Mouse (Mus musculus) embryonic stem cell, embryonic (primary cell): ENCODE results near the gene Taf5.

Source experiments
- CTCF ChIA-PET, 4 experiments: fragments of 300-600 bp in 2 of 4; fragments of 350-600 bp in 2 of 4; sonication (Branson Sonifier 250); formaldehyde crosslinking; loops; one replicate each; lab custom pipeline; 2022; ENCODE audit warnings: inconsistent platforms in 2 of 4; lab: Charles Lee
- POLR2A ChIA-PET, 4 experiments: fragments of 300-600 bp in 2 of 4; fragments of 350-600 bp in 2 of 4; sonication (Branson Sonifier 250); formaldehyde crosslinking; loops; one replicate each; lab custom pipeline; 2022; ENCODE audit warnings: antibody characterized with exemption in 4 of 4, inconsistent platforms in 1 of 4; lab: Charles Lee

Gene Taf5

DNA sequence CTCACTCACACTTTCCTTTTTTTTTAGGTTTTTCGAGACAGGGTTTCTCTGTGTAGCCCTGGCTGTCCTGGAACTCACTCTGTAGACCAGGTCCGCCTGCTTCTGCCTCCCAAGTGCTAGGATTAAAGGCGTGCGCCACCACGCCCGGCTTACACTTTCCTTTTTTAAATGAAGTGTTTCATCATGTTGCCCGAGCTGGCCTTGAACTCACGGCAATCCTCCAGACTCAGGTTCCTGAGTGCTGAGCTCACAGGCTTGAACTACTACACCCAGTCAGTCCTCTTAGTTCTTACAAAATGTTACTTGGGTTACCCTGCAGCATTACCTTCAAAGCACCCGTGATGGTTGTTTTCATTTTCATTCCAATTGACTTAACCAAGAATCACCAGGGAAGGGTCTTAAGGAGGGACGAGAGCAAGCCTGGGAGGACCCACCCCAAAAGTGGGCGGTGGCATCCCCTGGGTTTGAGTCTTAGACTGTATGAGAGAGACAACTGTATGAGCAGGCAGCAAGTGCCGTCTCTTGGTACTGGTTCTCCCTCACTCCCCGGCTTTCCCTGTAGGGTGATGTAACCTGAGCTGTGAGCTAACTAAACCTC, 20.2 kb upstream of the Taf5 start:
- CTCF ChIA-PET: interaction anchor here in 2 of 4 experiments (0.5 to 1.3 kb wide), 6 partner anchors 11 to 287 kb away, joined by 3 to 8 read pairs (median 4); partner anchors contain the start of genes Ina (in 1 of the 2) and Nt5c2 (in 1 of the 2)
- POLR2A ChIA-PET: interaction anchor here in 3 of 4 experiments (0.7 to 5.5 kb wide), 13 partner anchors 9 to 43 kb away, joined by 3 to 29 read pairs (median 5); partner anchors contain the start of genes Taf5 (in 3 of the 3), Pdcd11 (in 2 of the 3) and Usmg5 (in 2 of the 3)

DNA sequence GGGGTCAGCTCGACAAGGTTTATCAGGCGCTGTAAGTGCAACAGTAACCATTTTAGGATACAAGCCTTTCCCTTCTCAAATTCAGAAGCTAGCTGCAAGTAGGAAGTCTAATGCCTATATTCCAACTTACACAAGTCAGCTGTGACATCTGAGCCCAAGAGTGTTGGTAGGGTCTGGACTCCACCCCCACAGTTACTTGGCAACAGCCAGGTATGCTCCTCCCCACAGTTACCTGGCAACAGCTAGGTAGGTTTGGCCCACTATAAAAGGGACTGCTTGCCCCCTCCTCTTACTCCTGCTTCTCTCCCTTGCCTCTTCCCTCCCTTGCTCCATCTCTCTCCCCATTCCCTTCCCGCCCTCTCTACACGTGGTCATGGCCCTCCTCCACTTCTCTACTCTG, 18.5 kb upstream of the Taf5 start:
- CTCF ChIA-PET: no interaction called here
- POLR2A ChIA-PET: interaction anchor here in 2 of 4 experiments (0.6 to 2.0 kb wide), 12 partner anchors 11 to 290 kb away, joined by 3 to 11 read pairs (median 4); partner anchors contain the start of genes Pdcd11 (in 2 of the 2), Taf5 (in 2 of the 2) and Usmg5 (in 2 of the 2)

DNA sequence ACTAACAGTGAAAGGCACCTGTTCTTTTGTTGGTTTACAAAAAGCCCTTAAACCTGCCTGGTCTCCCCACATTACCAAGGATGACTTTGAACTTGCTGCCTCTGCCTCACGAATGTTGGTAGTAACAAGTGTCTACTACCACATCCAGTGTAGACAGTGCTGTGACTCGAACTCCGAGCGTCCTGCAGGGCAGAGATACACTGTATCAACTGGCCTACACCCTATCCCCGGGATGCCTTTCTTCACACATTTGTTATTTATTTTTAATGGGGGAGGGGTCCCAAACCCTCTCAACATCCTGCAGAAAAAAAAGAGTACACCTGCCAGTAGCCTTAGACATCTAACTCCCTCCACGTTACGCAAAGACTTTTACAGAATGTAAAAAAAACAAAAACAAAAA, 17.7 kb upstream of the Taf5 start:
- POLR2A ChIA-PET: interaction anchor here in 3 of 4 experiments (0.6 to 5.1 kb wide), 20 partner anchors 14 to 451 kb away, joined by 3 to 115 read pairs (median 6); partner anchors contain the start of genes Ina (in 3 of the 3), Nt5c2 (in 3 of the 3), Taf5 (in 3 of the 3) and Pdcd11 (in 1 of the 3)
- CTCF ChIA-PET: interaction anchor here in 1 of 4 experiments (0.7 kb wide), 1 partner anchor 16 kb away, joined by 5 read pairs; no protein-coding TSS in a partner anchor

DNA sequence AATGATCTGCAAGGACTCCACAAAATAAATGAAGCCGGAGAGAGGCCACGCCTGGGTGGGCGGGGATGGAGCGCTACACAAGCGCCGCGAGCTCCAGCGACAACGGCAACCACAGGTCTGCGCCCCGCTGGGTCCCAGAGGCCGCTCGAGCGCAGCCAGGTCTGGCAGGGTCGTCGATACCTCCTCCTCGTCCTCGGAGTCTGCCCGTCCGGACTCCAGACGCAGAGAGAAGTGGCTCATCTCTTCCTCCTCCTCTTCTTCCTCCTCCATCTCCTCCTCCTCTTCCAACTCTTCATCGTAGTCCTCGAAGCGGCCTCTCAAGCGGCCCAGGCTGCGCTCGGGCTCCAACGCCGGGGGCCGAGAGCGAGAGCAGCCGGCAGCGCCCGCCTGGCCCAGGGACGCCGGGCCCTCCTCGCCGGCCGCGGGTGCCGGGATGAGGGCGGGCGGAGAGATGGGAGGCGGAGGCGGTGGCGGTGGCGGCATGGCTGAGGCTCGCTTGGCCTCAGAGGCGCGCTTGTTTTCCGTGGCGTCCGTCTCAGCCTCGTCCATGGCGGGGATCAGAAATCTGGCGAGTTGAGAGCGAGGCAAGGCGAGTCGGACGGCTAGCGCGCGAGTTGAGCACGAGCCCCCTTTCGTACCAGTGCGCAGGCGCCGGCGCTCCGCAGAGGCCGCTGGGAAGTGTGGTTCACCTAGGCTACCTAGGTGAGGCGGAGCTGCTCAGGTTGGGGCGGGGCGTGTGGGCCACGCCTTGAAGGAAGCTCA, 17.1 kb upstream of the Taf5 start, which contains the start of gene Pcgf6:
Gene Pcgf6, minus strand, starts transcription at position 636 of the 762 bp plus-strand sequence.
- POLR2A ChIA-PET: interaction anchor here (0.5 to 5.1 kb wide), 60 partner anchors 10 to 705 kb away, joined by 3 to 115 read pairs (median 4); partner anchors contain the start of genes Taf5 (in 4 of the 4), Ina (in 3 of the 4), Nt5c2 (in 3 of the 4) and Pdcd11 (in 2 of the 4)
- CTCF ChIA-PET: interaction anchor here in 3 of 4 experiments (0.6 to 1.3 kb wide), 6 partner anchors 16 to 699 kb away, joined by 3 to 11 read pairs (median 4); partner anchors contain the start of genes Pdcd11 (in 1 of the 3), Taf5 (in 1 of the 3) and Usmg5 (in 1 of the 3)

- POLR2A ChIA-PET: interaction anchor here in 3 of 4 experiments (0.8 to 5.1 kb wide), 11 partner anchors 9 to 82 kb away, joined by 3 to 115 read pairs (median 5); partner anchors contain the start of genes Taf5 (in 3 of the 3), Ina (in 2 of the 3), Nt5c2 (in 2 of the 3) and Pdcd11 (in 1 of the 3)
- CTCF ChIA-PET: interaction anchor here in 2 of 4 experiments (0.5 to 1.3 kb wide), 3 partner anchors 30 to 61 kb away, joined by 3 to 9 read pairs (median 3); no protein-coding TSS in a partner anchor
Measured at GRCm38 (mm10) chr19:47052927-47053326, 14.6 kb upstream of the Taf5 start.

- POLR2A ChIA-PET: interaction anchor here in 3 of 4 experiments (0.8 to 5.1 kb wide), 7 partner anchors 14 to 81 kb away, joined by 3 to 115 read pairs (median 5); partner anchors contain the start of genes Taf5 (in 3 of the 3), Ina (in 1 of the 3), Nt5c2 (in 1 of the 3) and Pdcd11 (in 1 of the 3)
- CTCF ChIA-PET: interaction anchor here in 2 of 4 experiments (0.5 to 1.3 kb wide), 3 partner anchors 31 to 61 kb away, joined by 3 to 9 read pairs (median 3); no protein-coding TSS in a partner anchor
Measured at GRCm38 (mm10) chr19:47053471-47053870, 14.1 kb upstream of the Taf5 start.

DNA sequence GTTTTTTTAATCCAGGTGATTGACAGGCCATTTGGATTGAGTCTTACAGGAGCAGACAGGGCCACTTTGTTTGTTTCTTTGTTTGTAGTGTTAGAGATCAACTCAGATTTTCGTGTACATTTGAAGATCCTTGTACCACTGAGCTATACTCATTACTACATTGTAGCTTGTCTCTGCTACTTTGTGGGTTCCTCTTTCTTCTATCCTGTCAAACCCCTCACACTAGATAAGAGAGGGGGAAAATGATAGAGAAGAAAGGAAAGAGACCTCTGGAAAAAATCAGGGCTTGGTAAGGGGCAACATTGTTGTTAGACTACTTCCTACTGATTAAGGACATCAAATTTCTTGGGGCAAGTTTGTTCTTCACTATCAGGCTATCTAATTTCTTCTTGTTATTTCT, 9.9 kb upstream of the Taf5 start:
- POLR2A ChIA-PET: interaction anchor here in 2 of 4 experiments (1.2 to 2.1 kb wide), 3 partner anchors 10 to 43 kb away, joined by 3 to 10 read pairs (median 9); partner anchors contain the start of genes Taf5 (in 2 of the 2) and Ina (in 1 of the 2)

DNA sequence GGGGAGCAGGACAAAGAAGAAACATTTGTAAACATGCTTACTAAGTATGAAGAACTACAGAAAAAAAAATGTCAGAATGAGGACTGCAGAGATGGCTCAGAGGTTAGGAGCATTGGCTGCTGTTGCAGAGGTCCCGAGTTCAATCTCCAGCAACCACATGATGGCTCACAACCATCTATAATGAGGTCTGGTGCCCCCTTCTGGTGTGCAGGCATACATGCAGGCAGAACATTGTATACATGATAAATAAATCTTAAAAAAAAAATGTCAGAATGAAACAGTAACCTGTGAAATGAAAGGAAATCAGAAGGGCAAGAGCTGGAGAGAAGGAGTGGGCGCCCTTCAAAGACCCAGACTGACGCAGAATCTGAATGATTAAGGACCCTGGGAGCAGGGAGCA, 1.7 kb upstream of the Taf5 start:
- ChIA-PET POLR2A (interaction anchor here in 3 of 4 experiments (0.6 to 3.6 kb wide), 14 partner anchors 11 to 346 kb away, joined by 3 to 83 read pairs (median 12); partner anchors contain the start of genes Pdcd11 (in 2 of the 3), Usmg5 (in 2 of the 3), Ina (in 1 of the 3) and Nt5c2 (in 1 of the 3)), CTCF (interaction anchor here in 2 of 4 experiments (0.6 to 1.1 kb wide), 2 partner anchors 15 to 16 kb away, joined by 4 to 5 read pairs; partner anchors contain the start of gene Pcgf6 (in 1 of the 2))

More for the DNA sequence above, 9.9 kb upstream of the Taf5 start:
- CTCF ChIA-PET: no interaction called here

DNA sequence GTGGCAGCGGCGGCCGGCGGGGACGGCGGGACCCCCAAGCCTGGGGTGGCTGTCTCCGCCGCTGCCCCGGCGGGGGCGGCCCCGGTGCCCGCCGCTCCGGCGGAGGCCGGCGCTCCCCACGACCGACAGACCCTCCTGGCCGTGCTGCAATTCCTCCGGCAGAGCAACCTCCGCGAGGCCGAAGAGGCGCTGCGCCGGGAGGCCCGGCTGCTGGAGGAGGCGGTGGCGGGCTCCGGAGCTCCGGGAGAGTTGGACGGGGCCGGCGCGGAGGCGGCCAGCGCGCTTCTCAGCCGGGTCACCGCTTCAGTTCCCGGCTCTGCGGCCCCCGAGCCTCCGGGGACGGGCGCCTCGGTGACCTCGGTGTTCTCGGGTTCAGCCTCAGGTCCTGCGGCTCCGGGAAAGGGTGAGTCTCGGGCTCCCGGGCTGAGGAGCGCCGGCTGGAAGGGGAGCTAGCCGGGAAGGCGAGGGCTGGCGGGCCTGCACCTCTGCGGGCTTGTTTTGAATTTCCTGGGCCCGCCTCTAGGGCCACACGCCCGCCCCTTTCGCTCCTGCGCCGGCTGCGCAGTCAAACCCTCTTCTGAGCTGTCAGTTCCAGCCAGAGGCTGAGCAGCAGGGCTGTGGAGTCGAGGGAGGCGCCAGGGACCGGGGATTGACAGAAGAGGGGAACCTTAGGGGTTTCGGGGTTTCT, 522 bp downstream of the Taf5 start:
- CTCF ChIA-PET: interaction anchor here in 3 of 4 experiments (0.6 to 2.0 kb wide), 12 partner anchors 17 to 1037 kb away, joined by 3 to 11 read pairs (median 6); partner anchors contain the start of genes Pdcd11 (in 2 of the 3), Usmg5 (in 2 of the 3), Ina (in 1 of the 3) and Nt5c2 (in 1 of the 3)
- POLR2A ChIA-PET: interaction anchor here (0.6 to 3.6 kb wide), 122 partner anchors 8 to 739 kb away, joined by 3 to 115 read pairs (median 4); partner anchors contain the start of genes Nt5c2 (in 4 of the 4), Pcgf6 (in 4 of the 4), Ina (in 3 of the 4) and Pdcd11 (in 3 of the 4)

DNA sequence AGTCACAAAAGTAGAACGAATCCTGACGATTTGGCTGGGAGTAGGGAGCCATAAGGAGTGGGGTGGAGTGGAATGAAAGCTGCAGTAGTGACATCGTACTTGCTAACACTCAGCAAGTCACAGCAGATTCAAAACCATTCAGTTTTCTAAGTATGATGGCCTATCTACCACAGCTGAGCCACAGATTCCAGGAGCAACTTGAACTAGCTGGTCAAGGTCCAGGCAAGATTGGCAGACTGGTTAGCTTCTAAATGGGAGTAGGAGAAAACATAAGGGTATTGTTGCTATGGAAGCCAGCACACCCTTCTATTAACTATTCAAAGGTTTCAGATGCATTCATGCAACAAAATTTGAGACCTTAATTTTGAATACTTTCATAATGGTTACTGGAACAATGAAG, 20.7 kb downstream of the Taf5 start:
- CTCF ChIA-PET: no interaction called here
- POLR2A ChIA-PET: interaction anchor here in 3 of 4 experiments (0.8 to 5.0 kb wide), 10 partner anchors 8 to 90 kb away, joined by 3 to 83 read pairs (median 11); partner anchors contain the start of gene Taf5 (in 2 of the 3)

- POLR2A ChIA-PET: interaction anchor here (0.5 to 5.0 kb wide), 74 partner anchors 7 to 695 kb away, joined by 3 to 83 read pairs (median 4); partner anchors contain the start of genes Ina (in 3 of the 4), Neurl1a (in 3 of the 4), Taf5 (in 3 of the 4) and Calhm2 (in 2 of the 4)
- CTCF ChIA-PET: interaction anchor here in 3 of 4 experiments (0.6 to 1.4 kb wide), 10 partner anchors 10 to 579 kb away, joined by 3 to 10 read pairs (median 4); partner anchors contain the start of genes Taf5 (in 2 of the 3), Ina (in 1 of the 3) and Pcgf6 (in 1 of the 3)
Measured at GRCm38 (mm10) chr19:47089718-47090525, 22.4 kb downstream of the Taf5 start.

GRCm38 (mm10) chr19:47090550-47091156, 23.1 kb downstream of the Taf5 start, which contains the start of the genes Usmg5 and Pdcd11:
Gene Usmg5 (minus strand): TSS chr19:47090647.
Gene Pdcd11 (plus strand): TSS chr19:47090768.
- ChIA-PET CTCF (interaction anchor here in 3 of 4 experiments (0.5 to 1.4 kb wide), 15 partner anchors 11 to 580 kb away, joined by 3 to 10 read pairs (median 4); partner anchors contain the start of genes Taf5 (in 2 of the 3), Ina (in 1 of the 3) and Pcgf6 (in 1 of the 3)), POLR2A (interaction anchor here (0.5 to 5.0 kb wide), 75 partner anchors 7 to 696 kb away, joined by 3 to 83 read pairs (median 4); partner anchors contain the start of genes Neurl1a (in 3 of the 4), Taf5 (in 3 of the 4), Calhm2 (in 2 of the 4) and Ina (in 2 of the 4))

GRCm38 (mm10) chr19:47101080-47101479, 33.5 kb downstream of the Taf5 start:
- POLR2A ChIA-PET: interaction anchor here in 3 of 4 experiments (0.6 to 1.9 kb wide), 4 partner anchors 10 to 515 kb away, joined by 3 to 9 read pairs (median 3); partner anchors contain the start of genes Pdcd11 (in 2 of the 3) and Usmg5 (in 2 of the 3)
- CTCF ChIA-PET: interaction anchor here in 1 of 4 experiments (0.9 kb wide), 1 partner anchor 20 kb away, joined by 3 read pairs; no protein-coding TSS in a partner anchor

DNA sequence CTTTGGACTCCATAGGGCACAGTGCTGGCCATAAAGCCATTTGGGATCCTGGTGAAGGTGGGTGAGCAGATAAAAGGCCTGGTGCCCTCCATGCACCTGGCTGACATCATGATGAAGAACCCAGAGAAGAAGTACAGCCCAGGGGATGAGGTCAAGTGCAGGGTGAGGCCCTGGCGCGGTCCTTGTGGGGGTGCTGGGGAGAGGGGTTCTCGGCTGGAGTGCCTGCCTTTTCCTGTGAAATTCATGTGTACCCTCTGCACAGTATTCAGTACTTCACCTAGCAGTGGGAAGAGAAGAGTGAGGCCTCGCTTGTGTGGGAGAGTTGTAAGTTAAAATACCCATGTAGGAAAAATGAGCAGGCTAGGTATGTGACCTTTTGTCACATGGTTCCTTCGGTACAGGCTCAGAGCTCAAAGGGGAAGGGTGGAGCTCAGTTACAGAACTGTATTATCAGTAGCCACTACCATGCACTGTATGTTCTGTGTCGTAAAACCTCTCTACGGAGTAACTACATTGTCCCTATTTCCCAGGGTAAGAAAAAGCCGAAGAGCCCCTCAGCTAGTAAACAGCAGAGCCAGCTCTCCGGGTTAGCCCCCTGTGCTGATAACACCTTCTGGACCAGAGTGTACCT, 37.2 kb downstream of the Taf5 start:
- POLR2A ChIA-PET: interaction anchor here in 2 of 4 experiments (0.7 to 5.1 kb wide), 5 partner anchors 10 to 37 kb away, joined by 3 to 25 read pairs (median 3); partner anchors contain the start of genes Usmg5 (in 2 of the 2), Pdcd11 (in 1 of the 2) and Taf5 (in 1 of the 2)

More for the DNA sequence above, 37.2 kb downstream of the Taf5 start:
- CTCF ChIA-PET: interaction anchor here in 2 of 4 experiments (0.7 to 1.9 kb wide), 3 partner anchors 14 to 17 kb away, joined by 3 to 8 read pairs (median 3); no protein-coding TSS in a partner anchor
